Comparison of ENCODE assay signal across 31 mouse cellular contexts in the genomic region with DNA sequence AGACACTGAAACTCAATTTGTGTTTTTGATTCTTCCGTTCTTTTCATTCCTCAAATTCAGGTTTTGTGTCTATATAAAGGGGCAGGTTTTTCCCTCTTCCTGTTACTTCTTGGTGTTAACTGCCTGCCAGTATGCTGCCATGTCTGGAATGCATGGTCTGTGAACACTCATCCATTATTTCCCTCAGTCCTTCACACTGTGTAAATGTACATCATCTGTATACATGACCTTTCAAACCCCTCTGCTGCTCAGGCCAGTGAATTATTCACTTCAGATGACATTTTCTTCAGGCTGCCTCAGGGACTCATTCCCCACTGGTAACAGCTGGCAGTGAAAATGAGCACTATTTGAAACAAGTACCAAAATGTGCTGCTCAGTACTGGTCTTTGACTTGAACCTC.
DNase-seq lines count a peak whose midpoint lies in the region; ATAC-seq lines count a peak whose summit lies in the region.
"Had no signal": no experiment of that assay in that cellular context is flagged by ENCODE, and none has a peak within 500 bp of the region (broad histone marks: within the 10 kb centered on the region; RNA-seq: fewer than 3 reads in every experiment).

No protein-coding gene starts in this region.

- no peak overlapping the region for H3K9ac ChIP-seq in embryonic facial prominence, embryonic 14.5 days (ENCODE audit: low read depth, low read length)
- no peak overlapping the region for H3K9ac ChIP-seq in midbrain, embryonic 14.5 days (replicated peaks; ENCODE audit: low read length)
- H3K9ac ChIP-seq in midbrain, embryonic 15.5 days: no peak overlapping the region
- H3K9ac ChIP-seq: intestine, embryonic 15.5 days; liver, embryonic 12.5 days; liver, postnatal 0 days; midbrain, embryonic 13.5 days had no signal

- no peaks in the 10 kb centered on the region for H3K36me3 ChIP-seq in embryonic facial prominence, embryonic 14.5 days (ENCODE audit: control insufficient read depth, insufficient read depth, low read length)
- no peaks in the 10 kb centered on the region for H3K36me3 ChIP-seq in embryonic facial prominence, embryonic 10.5 days (replicated peaks)
- no peaks in the 10 kb centered on the region for H3K36me3 ChIP-seq in midbrain, embryonic 14.5 days (ENCODE audit: control insufficient read depth, insufficient read depth, low read length)
- no peaks in the 10 kb centered on the region for H3K36me3 ChIP-seq in midbrain, embryonic 15.5 days (replicated peaks)
- H3K36me3 ChIP-seq: G1E; intestine, embryonic 15.5 days; liver, embryonic 12.5 days; midbrain, embryonic 13.5 days had no signal

- 0 out of 2 replicates have a peak, but pooled peaks have one; percentile 9 for ATAC-seq in embryonic facial prominence, embryonic 14.5 days (ENCODE audit: low read depth)
- ATAC-seq in midbrain, embryonic 14.5 days (ENCODE audit: low FRiP score, low TSS enrichment): peak; percentile 37
- ATAC-seq in midbrain, embryonic 15.5 days (replicated peaks): no peak
- ATAC-seq: forebrain, embryonic 14.5 days; hindbrain, postnatal 0 days; intestine, embryonic 15.5 days; liver, embryonic 12.5 days; liver, postnatal 0 days; midbrain, embryonic 13.5 days had no signal

- no peaks in the 10 kb centered on the region for H3K27me3 ChIP-seq in embryonic facial prominence, embryonic 14.5 days (replicated peaks; ENCODE audit: control insufficient read depth, insufficient read depth, low read length)
- H3K27me3 ChIP-seq in embryonic facial prominence, embryonic 10.5 days (replicated peaks; ENCODE audit: low read depth, poor library complexity, severe bottlenecking): no peaks in the 10 kb centered on the region
- no peaks in the 10 kb centered on the region for H3K27me3 ChIP-seq in midbrain, embryonic 14.5 days (ENCODE audit: control insufficient read depth, insufficient read depth, low read length)
- H3K27me3 ChIP-seq in midbrain, embryonic 15.5 days (replicated peaks): no peaks in the 10 kb centered on the region
- H3K27me3 ChIP-seq: intestine, embryonic 15.5 days; liver, embryonic 12.5 days; midbrain, embryonic 13.5 days had no signal

- no peaks in the 10 kb centered on the region for H3K4me1 ChIP-seq in embryonic facial prominence, embryonic 14.5 days (ENCODE audit: control insufficient read depth, insufficient read depth, low read length)
- H3K4me1 ChIP-seq in embryonic facial prominence, embryonic 10.5 days: no peaks in the 10 kb centered on the region
- no peaks in the 10 kb centered on the region for H3K4me1 ChIP-seq in midbrain, embryonic 14.5 days (ENCODE audit: control insufficient read depth, insufficient read depth, low read length)
- H3K4me1 ChIP-seq in midbrain, embryonic 15.5 days: no peaks in the 10 kb centered on the region
- H3K4me1 ChIP-seq: intestine, embryonic 15.5 days; liver, embryonic 12.5 days; midbrain, embryonic 13.5 days had no signal

- H3K4me2 ChIP-seq in embryonic facial prominence, embryonic 14.5 days (ENCODE audit: low read depth, low read length): no peak overlapping the region
- no peak overlapping the region for H3K4me2 ChIP-seq in midbrain, embryonic 14.5 days (ENCODE audit: low read length)
- H3K4me2 ChIP-seq in midbrain, embryonic 15.5 days: no peak overlapping the region
- H3K4me2 ChIP-seq: heart, embryonic 11.5 days; intestine, embryonic 15.5 days; liver, embryonic 12.5 days; midbrain, embryonic 13.5 days had no signal

- no peak overlapping the region for H3K4me3 ChIP-seq in embryonic facial prominence, embryonic 14.5 days (ENCODE audit: low read depth, low read length)
- no peak overlapping the region for H3K4me3 ChIP-seq in embryonic facial prominence, embryonic 10.5 days
- no peak overlapping the region for H3K4me3 ChIP-seq in midbrain, embryonic 14.5 days (replicated peaks; ENCODE audit: low read depth, low read length)
- no peak overlapping the region for H3K4me3 ChIP-seq in midbrain, embryonic 15.5 days
- H3K4me3 ChIP-seq: gastrocnemius, adult 2 months; intestine, embryonic 15.5 days; liver, embryonic 12.5 days; midbrain, embryonic 13.5 days had no signal

- H3K27ac ChIP-seq in embryonic facial prominence, embryonic 14.5 days (replicated peaks; ENCODE audit: low read depth, low read length): no peak overlapping the region
- H3K27ac ChIP-seq in embryonic facial prominence, embryonic 10.5 days (replicated peaks): no peak overlapping the region
- no peak overlapping the region for H3K27ac ChIP-seq in midbrain, embryonic 14.5 days (replicated peaks; ENCODE audit: low read depth, low read length)
- no peak overlapping the region for H3K27ac ChIP-seq in midbrain, embryonic 15.5 days
- H3K27ac ChIP-seq: gastrocnemius, adult 2 months; hindbrain, postnatal 0 days; intestine, embryonic 15.5 days; kidney, postnatal 0 days; liver, embryonic 12.5 days; midbrain, embryonic 13.5 days had no signal

- DNase-seq in embryonic facial prominence, embryonic 14.5 days (ENCODE audit: low spot score): no peak
- DNase-seq in embryonic facial prominence, embryonic 10.5 days (ENCODE audit: low spot score): no peak
- no peak for DNase-seq in midbrain, embryonic 14.5 days
- DNase-seq in forelimb bud, embryonic 11.5 days (ENCODE audit: low read depth, low spot score): peak; percentile 29
- DNase-seq in retina, embryonic 14.5 days (ENCODE audit: low spot score): peak; percentile 2
- DNase-seq in c-Kit-positive CD71-positive TER-119-positive erythroid progenitor cells, embryonic 14.5 days (ENCODE audit: low spot score): no peak
- no peak for DNase-seq in frontal cortex, adult 2 months (ENCODE audit: extremely low spot score in 1 of 2, low spot score in 1 of 2)
- DNase-seq: adrenal gland, postnatal 10 days; cerebellum, adult 18-20 months; cerebellum, postnatal 10 days; gastrocnemius, adult 2 months; gastrocnemius, postnatal 36 days; heart, adult 18-20 months; heart, postnatal 36 days; kidney, adult 8-10 months; kidney, postnatal 4 days; layer of hippocampus, postnatal 36 days; liver, postnatal 0 days; lung, postnatal 36 days; right cerebral cortex, adult 18-20 months; spleen, adult 18-20 months; thymus, postnatal 36 days had no signal

- WGBS in embryonic facial prominence, embryonic 14.5 days: 65% methylated on average over 1 of the region's 1 CpGs
- WGBS in embryonic facial prominence, embryonic 10.5 days: 81% methylated on average over 1 of the region's 1 CpGs
- WGBS in midbrain, embryonic 14.5 days: 88% methylated on average over 1 of the region's 1 CpGs
- WGBS in midbrain, embryonic 15.5 days: 90% methylated on average over 1 of the region's 1 CpGs

- no peaks in the 10 kb centered on the region for H3K9me3 ChIP-seq in embryonic facial prominence, embryonic 14.5 days (ENCODE audit: control insufficient read depth, low read length)
- no peaks in the 10 kb centered on the region for H3K9me3 ChIP-seq in embryonic facial prominence, embryonic 10.5 days
- H3K9me3 ChIP-seq in midbrain, embryonic 14.5 days (ENCODE audit: control insufficient read depth, low read length): no peaks in the 10 kb centered on the region
- H3K9me3 ChIP-seq in midbrain, embryonic 15.5 days: no peaks in the 10 kb centered on the region
- H3K9me3 ChIP-seq: intestine, embryonic 15.5 days; liver, embryonic 12.5 days; midbrain, embryonic 13.5 days had no signal

Comparison
In these comparisons a context has a peak if more than half of its experiments do, and no peak if none do; other contexts are left out.
1. DNase-seq: peak in forelimb bud, embryonic 11.5 days (single experiment) and retina, embryonic 14.5 days (single experiment); none in embryonic facial prominence, embryonic 14.5 days (single experiment), embryonic facial prominence, embryonic 10.5 days (single experiment), midbrain, embryonic 14.5 days (single experiment), c-Kit-positive CD71-positive TER-119-positive erythroid progenitor cells, embryonic 14.5 days (single experiment) and frontal cortex, adult 2 months (0 of 2).